Comparison of ENCODE assay signal across 8 mouse cellular contexts in genomic region chr1:78536310-78537164, GRCm38 (mm10). TPM values are rescaled to one million over a fixed set of nuclear protein-coding genes. Genes with fewer than 3 reads are reported as not detected.
DNase-seq lines count a peak whose midpoint lies in the region; ATAC-seq and TF ChIP-seq lines count a peak whose summit lies in the region.

No protein-coding gene starts in this region.

- peaks cover 0 to 4% of the 10 kb centered on the region in 2 experiments; a peak in 1 of 4 replicates for H3K4me1 ChIP-seq in ES-E14 (ENCODE audit: control insufficient read depth in 2 of 2, insufficient read depth in 2 of 2, low read length in 2 of 2, poor library complexity in 1 of 2)
- peaks cover 4% of the 10 kb centered on the region; the same call in 1 of the 2 replicates for H3K4me1 ChIP-seq in hindbrain, embryonic 11.5 days (replicated peaks; ENCODE audit: control insufficient read depth, insufficient read depth, low read length)

- no peak overlapping the region for H3K9ac ChIP-seq in ES-E14 (ENCODE audit: insufficient read depth, low read depth, low read length, poor library complexity, severe bottlenecking)
- no peak overlapping the region for H3K9ac ChIP-seq in hindbrain, embryonic 11.5 days (ENCODE audit: low read depth, low read length)

- H3K4me2 ChIP-seq in hindbrain, embryonic 11.5 days (replicated peaks; ENCODE audit: low read depth, low read length) = no peak overlapping the region

- no peak for ATAC-seq in hindbrain, embryonic 11.5 days (ENCODE audit: low FRiP score)

- DNase-seq in ES-E14 (ENCODE audit: low read depth, low spot score) = peak; percentile 55
- peak; percentile 75 for DNase-seq in cerebellum, adult 11 months
- DNase-seq in frontal cortex, adult 2 months (ENCODE audit: extremely low spot score in 1 of 2, low spot score in 1 of 2) = peak; percentile 71 to 95
- peak; percentile 82 for DNase-seq in hindbrain, embryonic 11.5 days (ENCODE audit: low spot score)
- peak; percentile 79 to 85 for DNase-seq in layer of hippocampus, postnatal 14 days (ENCODE audit: low spot score in 2 of 2)
- peak; percentile 85 for DNase-seq in lung, postnatal 10 days
- peak; percentile 75 for DNase-seq in ovary, postnatal 36 days (ENCODE audit: low spot score)
- DNase-seq in thymus, postnatal 25 days = peak; percentile 85

- WGBS in hindbrain, embryonic 11.5 days = 38% methylated on average over 19 of the region's 19 CpGs

- H3K36me3 ChIP-seq in ES-E14 (ENCODE audit: control insufficient read depth, insufficient read depth, low read length, poor library complexity, severe bottlenecking) = no peaks in the 10 kb centered on the region
- H3K36me3 ChIP-seq in hindbrain, embryonic 11.5 days (ENCODE audit: control insufficient read depth, insufficient read depth, low read length) = no peaks in the 10 kb centered on the region

- in situ Hi-C loops in ES-E14 (cut with MboI; ENCODE audit: low sequenced_read_pairs in 2 of 2, unreplicated experiment in 2 of 2) = no loop called here

- no peaks in the 10 kb centered on the region for H3K9me3 ChIP-seq in ES-E14 (ENCODE audit: control insufficient read depth, insufficient read depth, low read depth, low read length)
- H3K9me3 ChIP-seq in hindbrain, embryonic 11.5 days (ENCODE audit: control insufficient read depth, low read length) = no peaks in the 10 kb centered on the region

- no peak overlapping the region for H3K27ac ChIP-seq in ES-E14 (ENCODE audit: insufficient read depth, low read depth, low read length, poor library complexity, severe bottlenecking)
- no peak overlapping the region for H3K27ac ChIP-seq in hindbrain, embryonic 11.5 days (ENCODE audit: low read depth, low read length)

- H3K4me3 ChIP-seq in ES-E14 (ENCODE audit: insufficient read depth in 1 of 2, low read depth in 1 of 2, low read length in 2 of 2, poor library complexity in 1 of 2, severe bottlenecking in 1 of 2) = no peak overlapping the region
- no peak overlapping the region for H3K4me3 ChIP-seq in hindbrain, embryonic 11.5 days (ENCODE audit: low read depth, low read length)

- H3K27me3 ChIP-seq in hindbrain, embryonic 11.5 days (ENCODE audit: control insufficient read depth, insufficient read depth, low read length) = no peaks in the 10 kb centered on the region

TF ChIP-seq in ES-E14, 5 proteins besides CTCF, POLR2A, EP300 and RAD21:
- TF ChIP-seq ZC3H11A (IDR thresholded peaks at IDR 0.05; ENCODE audit: borderline replicate concordance, low read depth, low read length) (0 out of 2 replicates have a peak, but pooled peaks have one; percentile 32), CHD2 (IDR thresholded peaks at IDR 0.05; ENCODE audit: low read depth, low read length) (no peak)

RNA-seq across cellular contexts. Expression of gene BC035947, which starts 24.6 kb away (rescaled TPM):
- 0.09 TPM in 1 of 2 replicates, not detected in the other for total RNA-seq in ES-E14 (2012; rRNA removed)
- 0.26 and 0.29 TPM in 2 replicates for polyA plus RNA-seq in frontal cortex, adult 2 months (2012; rRNA removed)
- 0.20 and 0.25 TPM in 2 replicates for polyA plus RNA-seq in hindbrain, embryonic 11.5 days (2014; fragmentation: Nextera tagmentation; extraction: Ambion mirVana)
- under 1 TPM; 0.14 to 0.17 TPM for total RNA-seq in layer of hippocampus, postnatal 14 days (2021)

RNA-seq across cellular contexts. Expression of gene Mogat1, which starts 25.7 kb away (rescaled TPM):
- not detected in 2 replicates for total RNA-seq in ES-E14 (2012; rRNA removed)
- 0.74 and 0.90 TPM in 2 replicates for polyA plus RNA-seq in frontal cortex, adult 2 months (2012; rRNA removed)
- 0.45 and 0.59 TPM in 2 replicates for polyA plus RNA-seq in hindbrain, embryonic 11.5 days (2014; fragmentation: Nextera tagmentation; extraction: Ambion mirVana)
- not detected for total RNA-seq in layer of hippocampus, postnatal 14 days (2021)

RNA-seq across cellular contexts. Expression of gene Farsb, which starts 47.8 kb away (rescaled TPM):
- total RNA-seq in ES-E14 (2012; rRNA removed) = 85.7 and 100 TPM in 2 replicates
- polyA plus RNA-seq in frontal cortex, adult 2 months (2012; rRNA removed) = 52.1 and 52.2 TPM in 2 replicates
- 146 and 152 TPM in 2 replicates for polyA plus RNA-seq in hindbrain, embryonic 11.5 days (2014; fragmentation: Nextera tagmentation; extraction: Ambion mirVana)
- total RNA-seq in layer of hippocampus, postnatal 14 days (2021) = 10 to 100 TPM; 64.3 to 68.0 TPM
